Mouse (Mus musculus) megakaryocyte, embryonic 14.5 days (primary cell): ENCODE data around the gene Lurap1l.

Source experiments
- FLI1 ChIP-seq: IDR thresholded peaks from 2 replicates; pipeline ENCODE4 v1.6.1; 2012; ENCODE audit warnings: low read length, inconsistent platforms, mixed read lengths
- GATA1 ChIP-seq: IDR thresholded peaks from 3 replicates; pipeline ENCODE4 v1.6.1; 2012; ENCODE audit warnings: mixed read lengths, low read length, inconsistent platforms, borderline replicate concordance

DNA sequence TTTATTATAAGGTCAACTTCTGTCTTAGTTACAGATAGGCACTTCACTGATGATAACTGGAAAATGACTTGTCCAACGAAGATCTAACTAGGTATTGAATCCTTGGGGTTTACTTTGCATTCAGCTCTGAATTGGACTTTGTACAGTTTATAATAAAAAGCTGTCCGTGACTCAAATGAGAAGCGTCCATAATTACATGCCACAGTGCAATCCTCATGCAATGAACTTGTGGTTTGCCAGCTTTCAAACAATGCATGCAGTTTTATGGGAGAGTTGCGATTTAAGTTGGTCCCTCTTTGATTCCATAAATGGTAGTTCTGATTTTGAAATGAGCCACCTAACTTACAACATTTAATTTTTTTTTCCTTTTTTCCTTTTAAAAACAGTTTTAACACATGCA, 1.5 kb upstream of the Lurap1l start:
- TF ChIP-seq GATA1 = no peak
- no peak for TF ChIP-seq FLI1
